Mouse (Mus musculus) lung, postnatal 10 days (tissue): ENCODE measurements around the gene Mrgprg.

ENCODE experiments used
- DNase-seq: peaks from one replicate; pipeline ENCODE4 v3.0.0; 2021

Mrgprg gene

DNA sequence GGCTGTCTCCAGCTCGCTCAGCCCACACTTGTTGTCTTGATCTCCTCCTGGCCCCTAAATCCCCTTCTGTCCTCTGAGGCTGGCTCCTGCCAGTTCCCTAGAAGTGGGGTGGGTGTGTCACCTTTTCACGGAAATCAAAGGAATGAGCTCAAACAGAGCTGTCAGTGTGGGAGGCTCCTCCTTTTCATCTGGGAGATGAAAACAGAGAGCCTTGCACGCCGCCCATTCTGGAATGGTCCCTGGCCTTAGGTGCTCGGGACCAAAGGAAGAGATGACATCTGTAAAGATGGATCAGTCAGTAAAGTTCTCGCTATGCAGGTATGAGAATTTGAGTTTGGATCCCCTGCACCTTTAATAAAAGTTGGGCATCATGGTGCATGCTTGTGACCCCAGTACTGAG is at the start of gene Mrgprg:
Mrgprg (minus strand) TSS at position 101 of the 400 bp plus-strand sequence.
- no peak for DNase-seq

DNA sequence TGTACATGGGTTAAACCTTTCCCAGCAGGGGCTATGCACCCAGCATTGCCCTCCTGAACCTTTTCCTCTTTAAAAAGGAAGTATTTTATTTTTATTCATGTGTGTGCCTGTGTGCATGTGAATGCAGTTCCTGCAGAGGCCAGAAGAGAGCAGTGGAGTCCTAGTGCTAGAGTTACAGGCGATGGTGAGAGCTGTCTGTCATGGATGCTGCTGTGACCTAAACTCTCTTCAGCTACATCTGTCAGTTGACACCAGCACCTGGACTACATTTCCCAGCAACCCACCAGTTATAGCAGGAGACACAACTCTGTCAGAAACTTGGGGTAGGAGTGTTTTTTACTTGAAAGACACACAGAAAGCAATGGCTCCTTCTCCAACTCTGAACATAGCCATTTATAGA is 42.1 kb upstream of the Mrgprg start:
- peak; percentile 25 for DNase-seq

- DNase-seq = peak; percentile 72
These were observed 38.4 kb upstream of the Mrgprg start for GRCm38 (mm10) chr7:143805199-143805624.

DNA sequence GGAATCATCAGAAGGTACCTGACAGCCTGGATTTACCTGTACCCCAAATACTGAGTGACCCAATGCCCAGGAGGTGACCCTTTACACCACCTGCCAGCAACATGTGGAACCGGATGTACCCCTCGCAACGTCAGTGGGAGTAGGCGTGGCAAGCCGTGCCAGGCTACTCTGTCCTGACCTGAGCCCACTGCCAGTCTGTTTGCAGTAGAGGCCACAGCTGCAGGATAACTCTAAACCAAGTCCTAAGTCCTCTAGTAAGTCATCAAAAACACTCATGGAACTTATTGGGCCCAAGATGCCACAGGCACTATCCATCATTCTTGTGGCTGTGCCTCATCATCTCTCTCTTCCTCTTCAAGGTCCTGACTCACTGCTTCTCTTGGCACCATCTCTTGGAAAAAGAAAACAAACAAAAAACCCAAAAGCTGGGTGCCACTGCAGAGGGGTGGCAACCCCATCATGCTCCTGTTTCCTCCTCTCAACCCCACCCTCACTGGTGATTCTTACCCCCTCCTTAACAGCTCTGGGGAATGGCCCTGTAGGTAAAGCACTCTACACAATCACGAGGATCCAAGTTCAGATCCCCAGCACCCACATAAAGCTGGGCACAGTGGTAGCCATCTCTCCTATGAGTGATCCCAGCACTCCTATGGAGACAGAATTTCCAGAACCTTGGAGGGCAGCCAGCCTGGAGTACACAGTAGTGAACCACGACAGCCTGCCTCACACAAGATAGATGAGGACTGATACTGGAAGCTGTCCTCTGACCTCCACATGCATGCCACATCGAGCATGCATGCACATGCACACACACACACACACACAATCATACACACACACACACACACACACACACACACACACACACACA is 34.6 kb upstream of the Mrgprg start:
- no peak for DNase-seq

- DNase-seq = no peak
These were observed 34.0 kb upstream of the Mrgprg start for GRCm38 (mm10) chr7:143800770-143801169.

GRCm38 (mm10) chr7:143798783-143799182 is 32.0 kb upstream of the Mrgprg start:
- DNase-seq = no peak

DNA sequence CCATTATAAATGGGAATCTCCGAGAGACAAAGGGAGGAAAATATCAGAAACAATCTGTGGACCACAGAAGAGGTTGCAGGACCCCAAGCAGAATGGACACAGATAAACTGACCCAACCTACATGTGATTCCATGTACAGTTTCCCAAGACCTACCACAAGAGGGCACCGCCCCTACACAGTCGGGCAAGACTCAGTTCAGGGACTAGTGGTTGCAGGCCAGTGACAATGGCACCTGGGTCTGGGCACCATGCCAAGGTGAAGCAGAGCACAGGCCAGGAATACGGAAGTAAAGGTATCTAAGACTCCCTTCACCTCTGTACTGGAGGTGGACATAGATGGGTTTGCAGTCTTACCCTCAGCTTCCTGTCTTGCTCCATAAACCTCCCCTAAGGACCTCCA is 26.3 kb upstream of the Mrgprg start:
- peak; percentile 64 for DNase-seq

DNA sequence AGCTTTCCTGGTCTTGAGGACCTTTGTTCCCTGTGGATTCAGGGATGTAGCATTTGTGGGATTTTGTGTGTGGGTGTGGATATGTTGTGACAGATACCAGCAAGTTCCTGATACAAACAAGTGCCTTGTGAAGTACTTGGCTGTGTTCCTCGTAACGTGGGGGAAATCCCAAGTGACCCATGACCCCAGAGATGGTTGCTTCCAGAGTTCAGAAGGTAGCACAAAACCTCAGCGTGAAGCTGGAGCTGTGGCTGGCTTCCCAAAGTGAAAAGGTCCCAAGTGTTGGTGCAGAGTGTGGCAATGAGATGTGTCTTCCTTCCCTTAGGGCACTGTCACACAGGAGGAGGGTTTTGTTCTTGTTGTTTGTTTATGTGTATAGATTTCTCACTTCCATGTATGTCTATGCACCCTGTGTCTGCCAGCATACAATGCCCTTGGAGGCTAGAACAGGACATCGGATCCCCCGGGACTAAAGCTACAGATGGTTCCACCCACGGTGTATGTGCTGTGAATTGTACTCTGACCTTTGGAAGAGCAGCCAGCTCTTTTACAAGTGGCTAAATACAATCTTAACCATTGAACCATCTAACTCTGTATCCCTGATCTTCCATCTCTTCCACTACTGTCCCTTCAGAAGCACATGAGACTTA is 25.7 kb upstream of the Mrgprg start:
- DNase-seq = no peak

DNA sequence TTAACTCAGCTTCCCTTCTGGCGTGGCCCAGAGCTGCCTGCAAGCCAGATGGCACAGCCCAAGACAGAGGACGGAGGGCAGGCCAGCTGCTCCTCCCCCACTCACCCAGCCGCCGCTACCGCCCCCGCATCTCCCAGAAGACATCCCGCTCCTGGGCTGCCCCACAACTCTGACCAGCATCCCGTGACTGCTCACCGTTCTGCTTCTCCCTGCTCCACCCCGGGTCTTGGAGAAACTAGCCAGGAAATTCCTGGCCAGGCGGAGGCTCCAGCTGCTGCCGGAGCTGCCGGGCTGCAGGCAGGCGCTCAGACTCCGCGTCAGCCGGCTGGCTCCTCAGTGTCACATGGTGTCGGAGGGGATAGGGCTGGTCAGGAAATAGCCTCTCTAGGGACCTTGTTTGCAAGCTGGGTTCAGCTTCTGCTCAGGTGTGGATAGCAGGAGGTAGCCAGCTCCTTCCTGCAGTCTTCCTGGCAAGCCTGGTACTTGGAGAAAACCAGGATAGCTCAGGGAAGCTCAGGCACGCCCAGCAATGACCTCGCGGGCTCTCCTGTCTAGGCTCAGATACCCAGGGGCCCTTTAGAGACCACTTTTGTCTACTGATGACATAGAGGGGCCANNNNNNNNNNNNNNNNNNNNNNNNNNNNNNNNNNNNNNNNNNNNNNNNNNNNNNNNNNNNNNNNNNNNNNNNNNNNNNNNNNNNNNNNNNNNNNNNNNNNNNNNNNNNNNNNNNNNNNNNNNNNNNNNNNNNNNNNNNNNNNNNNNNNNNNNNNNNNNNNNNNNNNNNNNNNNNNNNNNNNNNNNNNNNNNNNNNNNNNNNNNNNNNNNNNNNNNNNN is 17.4 kb upstream of the Mrgprg start, which contains the start of gene Mrgpre:
Mrgpre (minus strand) TSS at position 505 of the 834 bp plus-strand sequence.
- peak; percentile 91 for DNase-seq

DNA sequence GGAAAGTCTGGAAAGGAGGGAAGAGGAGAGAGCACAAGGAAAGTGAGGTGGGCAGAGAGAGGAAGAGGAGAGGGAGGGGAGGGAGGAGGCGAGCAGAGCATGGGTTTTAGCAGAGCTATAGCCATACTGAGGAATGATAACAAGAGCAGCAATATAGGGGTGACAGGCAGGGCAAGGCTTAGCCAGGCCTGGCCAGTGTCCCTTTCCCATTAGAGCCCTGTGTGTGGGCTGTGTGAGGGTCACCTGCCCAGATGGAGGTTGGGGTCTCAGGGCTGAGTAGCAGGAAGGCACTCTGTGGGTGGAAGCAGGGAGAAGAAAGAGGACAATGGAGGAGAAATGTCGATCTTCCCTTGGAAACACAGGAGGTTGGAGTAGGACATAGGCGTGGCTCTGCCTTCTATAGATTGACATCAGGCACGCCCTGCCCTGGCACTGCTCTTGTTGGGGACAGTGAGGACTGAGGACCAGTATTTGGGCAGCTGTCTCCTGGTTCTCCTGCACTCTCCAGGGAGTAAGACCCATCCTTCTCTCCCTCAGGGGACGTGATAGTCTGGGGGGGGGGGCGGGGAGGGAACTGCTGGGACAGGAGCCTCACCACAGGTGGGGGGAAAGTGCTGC is 16.7 kb upstream of the Mrgprg start:
- peak; percentile 23 for DNase-seq

DNA sequence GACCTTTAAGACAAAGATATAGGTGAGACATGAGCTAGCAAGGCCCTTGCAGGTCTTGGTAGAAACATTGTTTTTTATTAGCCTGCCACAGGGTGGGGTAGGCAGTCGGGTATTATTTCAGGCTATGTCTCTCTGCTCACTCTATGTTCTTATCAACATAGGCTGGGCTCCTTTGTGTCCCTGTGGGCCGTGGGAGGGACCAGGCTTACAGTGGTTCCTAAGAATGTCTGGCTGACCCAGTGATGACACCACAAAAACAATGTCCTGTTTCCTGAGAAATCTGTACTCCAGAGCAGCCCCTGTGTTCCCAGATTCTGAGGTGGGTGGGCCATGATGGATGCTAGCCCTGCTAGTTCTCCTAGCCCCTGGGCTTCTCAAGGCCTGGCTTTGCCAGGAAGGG is 10.6 kb upstream of the Mrgprg start:
- peak; percentile 26 for DNase-seq

DNA sequence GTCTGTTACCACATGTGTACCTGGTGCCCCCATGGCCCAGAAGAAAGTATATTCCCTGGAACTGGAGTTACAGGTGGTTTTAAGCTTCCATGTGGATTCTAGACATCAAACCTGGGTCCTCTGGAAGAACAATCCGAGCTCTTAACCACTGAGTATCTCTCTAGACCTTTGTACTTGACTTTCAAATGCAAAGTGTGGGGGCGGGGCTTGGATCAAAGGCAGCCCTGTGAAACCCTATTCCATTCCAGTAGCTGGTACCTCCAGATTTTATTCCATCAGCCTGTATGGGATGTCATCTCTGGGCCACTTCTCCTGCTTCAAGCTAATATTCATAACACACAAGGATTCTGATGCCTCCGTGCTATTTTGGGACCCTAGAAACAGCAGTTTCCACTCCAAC is 9.3 kb upstream of the Mrgprg start:
- no peak for DNase-seq

GRCm38 (mm10) chr7:143769461-143769860 is 2.7 kb upstream of the Mrgprg start:
- DNase-seq = no peak

- DNase-seq = no peak
These were observed 1.5 kb upstream of the Mrgprg start for GRCm38 (mm10) chr7:143768267-143768666.

DNA sequence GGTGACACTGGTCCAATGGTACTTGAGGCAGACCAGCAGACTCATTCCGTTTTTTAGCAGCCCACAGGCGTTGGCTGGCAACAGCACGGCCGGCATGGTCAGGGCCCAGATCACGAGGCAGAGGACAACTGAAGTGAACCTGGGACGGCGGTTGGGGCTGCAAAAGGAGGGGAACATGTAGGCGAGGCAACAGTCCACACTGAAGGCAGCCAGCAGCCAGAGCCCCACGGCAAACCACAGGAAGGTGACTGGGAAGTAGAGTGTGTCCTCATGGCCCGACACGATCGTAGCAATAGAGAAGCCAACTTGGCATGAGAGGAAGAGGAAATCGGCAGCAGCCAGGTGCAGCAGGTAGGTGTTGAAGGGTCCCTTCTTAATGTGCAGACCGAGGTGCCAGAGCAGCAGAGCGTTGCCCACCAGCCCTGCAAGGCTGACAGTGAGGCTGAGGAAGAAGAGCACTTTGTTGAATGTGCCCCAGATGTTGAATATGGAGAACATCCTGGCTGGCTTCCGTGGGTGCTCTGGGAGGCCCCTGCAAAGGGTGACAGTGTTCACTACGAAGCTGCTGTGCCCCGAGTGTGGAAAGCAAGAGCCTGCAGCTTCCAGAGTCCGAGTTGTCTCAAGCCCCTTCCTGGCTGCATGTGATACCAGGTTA is 1.8 kb downstream of the Mrgprg start:
- no peak for DNase-seq

DNA sequence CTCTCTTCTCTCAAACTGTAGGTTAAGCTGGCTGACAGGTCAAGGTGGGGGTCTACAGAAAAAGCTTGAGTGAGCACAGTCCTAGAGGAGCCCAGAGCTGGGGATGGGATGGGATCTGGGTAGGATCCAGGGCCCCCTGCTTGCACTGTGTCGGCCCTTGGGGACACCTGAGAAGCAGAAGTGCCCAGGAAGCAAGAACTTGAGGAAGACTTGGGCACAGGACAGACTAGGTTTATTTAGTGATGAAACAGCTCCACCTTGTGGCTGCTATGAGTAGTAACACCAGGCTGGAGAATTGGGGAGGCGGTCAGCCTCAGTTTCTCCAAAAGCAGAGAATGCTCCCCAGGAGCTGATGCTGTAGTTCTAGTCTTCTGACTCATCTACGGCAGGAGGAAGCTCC is 3.0 kb downstream of the Mrgprg start:
- no peak for DNase-seq

DNA sequence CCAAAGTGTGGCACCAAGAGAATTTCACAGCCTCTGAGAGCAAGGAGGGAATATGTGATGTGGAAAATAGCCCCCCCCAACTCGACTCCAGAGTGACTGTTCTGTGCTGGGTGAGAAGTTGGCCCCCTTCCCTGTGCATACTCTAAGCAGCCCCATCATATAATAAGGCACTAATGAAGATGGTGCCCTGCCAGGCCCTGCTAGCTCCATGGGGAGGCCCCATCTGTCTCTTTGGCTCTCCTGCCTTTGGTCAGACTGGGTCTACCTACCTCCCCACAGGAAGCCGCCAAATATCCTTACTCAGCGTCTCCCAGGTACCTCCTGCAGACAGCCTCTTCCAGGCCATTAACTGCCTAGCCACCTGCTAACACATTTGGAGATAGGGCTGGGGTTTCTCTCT is 7.8 kb downstream of the Mrgprg start:
- no peak for DNase-seq

DNA sequence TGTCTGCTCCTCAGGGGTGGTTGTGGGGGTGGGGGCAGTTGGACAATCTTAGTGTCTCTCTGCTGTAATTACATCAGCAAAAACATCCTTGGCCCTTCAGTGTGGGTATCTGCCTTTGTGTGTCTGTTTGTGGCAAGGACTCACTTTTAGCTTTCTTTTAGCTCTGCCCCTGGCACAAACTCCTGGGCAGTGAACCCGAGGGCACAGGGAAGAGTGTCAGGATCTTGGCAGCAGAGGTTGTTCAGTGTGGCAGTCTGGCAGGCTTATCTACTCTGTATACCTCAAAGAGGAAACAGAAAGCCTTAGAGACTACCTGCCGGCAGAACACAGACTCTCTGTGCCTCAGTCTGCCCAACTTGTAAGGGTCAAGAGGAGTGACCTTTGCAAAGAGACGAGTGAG is 9.1 kb downstream of the Mrgprg start:
- no peak for DNase-seq

DNA sequence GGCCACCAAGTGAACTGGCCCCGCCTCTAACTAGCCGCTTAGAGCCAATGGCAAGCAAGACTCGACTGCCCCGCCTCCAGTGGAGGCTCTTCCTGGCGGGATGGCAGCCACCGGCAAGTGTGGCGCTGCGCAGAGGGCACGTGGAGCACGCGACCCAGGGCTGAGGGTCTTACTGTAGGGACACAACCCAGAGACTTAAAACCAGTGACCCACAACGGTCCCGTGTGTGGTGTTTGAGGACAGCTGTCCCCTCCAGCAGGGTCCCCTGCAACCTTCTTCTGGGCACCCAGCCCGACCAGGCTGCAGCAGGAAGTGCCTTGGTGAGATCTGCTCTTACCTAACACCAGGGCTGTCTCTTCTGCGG is 9.8 kb downstream of the Mrgprg start:
- peak; percentile 92 for DNase-seq

DNA sequence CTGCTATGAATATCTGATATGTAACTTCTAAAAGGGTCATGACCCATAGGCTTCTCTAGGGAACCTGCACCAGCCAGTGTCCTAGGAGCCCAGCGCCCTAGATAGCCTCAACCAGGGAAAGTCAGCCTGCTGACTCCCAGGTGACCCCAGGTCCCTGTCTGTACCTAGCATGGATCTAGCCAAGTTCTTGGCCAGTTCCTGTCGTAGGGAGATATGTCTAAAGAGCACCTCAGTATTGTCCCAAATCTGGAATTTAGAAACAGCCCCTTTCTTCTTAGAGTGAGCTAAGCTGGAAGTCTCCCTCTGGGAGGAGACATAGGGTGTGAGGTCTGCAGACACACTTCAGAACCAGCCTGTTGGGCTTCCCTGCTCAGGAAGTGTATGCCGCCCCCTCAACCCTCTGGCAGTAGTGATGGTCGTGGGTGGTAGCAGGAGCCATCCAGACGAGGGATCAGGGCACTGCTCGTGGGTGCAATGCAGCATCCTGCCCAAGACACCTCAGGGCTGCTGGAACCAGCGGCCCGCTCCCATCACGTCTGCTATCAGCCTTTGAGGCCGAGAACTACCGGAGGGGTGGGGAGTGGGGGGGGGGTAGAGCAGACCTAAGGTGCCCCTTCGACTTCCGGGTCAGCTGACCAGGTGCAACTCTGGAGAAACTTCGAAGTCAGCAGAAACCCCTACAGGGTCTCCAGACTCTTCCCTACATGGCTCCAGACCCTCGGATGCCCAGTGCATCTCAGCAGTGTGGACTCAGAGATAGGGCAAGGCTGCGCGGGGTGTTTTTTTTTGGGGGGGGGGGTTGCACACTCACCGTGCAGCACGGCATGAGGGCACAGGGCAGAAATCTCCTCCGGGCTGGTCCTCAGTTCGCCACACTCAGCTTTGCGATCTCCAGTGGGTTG is 10.4 kb downstream of the Mrgprg start, which contains the start of gene Osbpl5:
Osbpl5 (minus strand) TSS at position 861 of the 902 bp plus-strand sequence.
- no peak for DNase-seq
